Mouse (Mus musculus) leukemia stem cell, adult 10-12 weeks (primary cell): ENCODE measurements around the gene Igf1. TPM values are rescaled to one million over a fixed set of nuclear protein-coding genes. Genes with fewer than 3 reads are reported as not detected.

Source experiments
- polyA plus RNA-seq: library from polyadenylated mRNA; stranded (reverse); fragments of >175 nt; gene quantifications from 2 replicates; pipeline ENCODE4 v1.2.3, GENCODE M21; 2012; ENCODE audit warnings: low replicate concordance

Igf1 gene
- polyA plus RNA-seq, result 4.8 and 5.5 TPM in 2 replicates

GRCm38 (mm10) chr10:87858013-87858806 is at the start of gene Igf1:
TSS of gene Igf1 (plus strand) at chr10:87858265.

Other genes with a start within 250 kb of the Igf1 start
- gene Pmch, start 232.8 kb downstream of the Igf1 start, polyA plus RNA-seq, result not detected in 2 replicates